Mouse (Mus musculus): ENCODE data around the gene Gm12248.
A peak's percentile ranks its signal among the peaks of the same experiment; 100 is the strongest.
"Not testable (repeated sequence)": the region's sequence is repeated elsewhere in the genome, so short reads cannot be mapped to it uniquely, and the experiment has no call there.

The Gm12248 gene

GRCm38 (mm10) chr11:58101194-58101720 lies 8.3 kb upstream of the Gm12248 start:
- no peak for DNase-seq

GRCm38 (mm10) chr11:58100006-58100405 lies 7.1 kb upstream of the Gm12248 start:
- DNase-seq, result no peak

- DNase-seq, result not testable (repeated sequence)
Observed at GRCm38 (mm10) chr11:58098366-58098720, 5.4 kb upstream of the Gm12248 start.

- peak in 1 of 2 experiments; percentile 22 for DNase-seq
Observed at GRCm38 (mm10) chr11:58097621-58098365, 4.9 kb upstream of the Gm12248 start.

GRCm38 (mm10) chr11:58096821-58097620 lies 4.1 kb upstream of the Gm12248 start:
- DNase-seq, result no peak

GRCm38 (mm10) chr11:58096160-58096559 lies 3.2 kb upstream of the Gm12248 start:
- no peak for DNase-seq

- no peak for DNase-seq
Observed at GRCm38 (mm10) chr11:58095561-58095960, 2.6 kb upstream of the Gm12248 start.

GRCm38 (mm10) chr11:58094766-58095165 lies 1.8 kb upstream of the Gm12248 start:
- no peak for DNase-seq

GRCm38 (mm10) chr11:58092541-58092940 lies 393 bp downstream of the Gm12248 start:
- DNase-seq, result no peak

- no peak for DNase-seq
Observed at GRCm38 (mm10) chr11:58081716-58082115, 11.2 kb downstream of the Gm12248 start.

GRCm38 (mm10) chr11:58077270-58077669 lies 15.7 kb downstream of the Gm12248 start:
- DNase-seq, result no peak

- no peak for DNase-seq
Observed at GRCm38 (mm10) chr11:58072978-58073377, 20.0 kb downstream of the Gm12248 start.

- no peak for DNase-seq
Observed at GRCm38 (mm10) chr11:58065025-58065424, 27.9 kb downstream of the Gm12248 start.

- DNase-seq, result no peak
Observed at GRCm38 (mm10) chr11:58062586-58062985, 30.3 kb downstream of the Gm12248 start.

GRCm38 (mm10) chr11:58061218-58061617 lies 31.7 kb downstream of the Gm12248 start:
- DNase-seq, result not testable (repeated sequence)

- not testable (repeated sequence) for DNase-seq
Observed at GRCm38 (mm10) chr11:58059752-58060151, 33.2 kb downstream of the Gm12248 start.

- peak; percentile 15 to 36 for DNase-seq
Observed at GRCm38 (mm10) chr11:58057455-58057854, 35.5 kb downstream of the Gm12248 start.

- DNase-seq, result no peak
Observed at GRCm38 (mm10) chr11:58046438-58046837, 46.5 kb downstream of the Gm12248 start.

GRCm38 (mm10) chr11:58042861-58043431 lies 50.0 kb downstream of the Gm12248 start:
- DNase-seq, result no peak

- DNase-seq, result peak; percentile 25 to 26
Observed at GRCm38 (mm10) chr11:58039027-58039426, 53.9 kb downstream of the Gm12248 start.

GRCm38 (mm10) chr11:58033635-58034034 lies 59.3 kb downstream of the Gm12248 start:
- DNase-seq, result no peak

- DNase-seq, result no peak
Observed at GRCm38 (mm10) chr11:58031176-58031575, 61.8 kb downstream of the Gm12248 start.

GRCm38 (mm10) chr11:58029869-58030268 lies 63.1 kb downstream of the Gm12248 start:
- DNase-seq, result no peak
